Mouse (Mus musculus) neural tube, embryonic 14.5 days (tissue): ENCODE results near the gene Zranb3. TPM values are rescaled to one million over a fixed set of nuclear protein-coding genes. Genes with fewer than 3 reads are reported as not detected.
"Not testable (repeated sequence)": the region's sequence is repeated elsewhere in the genome, so short reads cannot be mapped to it uniquely, and the experiment has no call there.

Experiments
- ATAC-seq: fragments of 200-750 bp; cut with Nextera tagmentation; 2 replicates; pipeline ENCODE4 v1.8.0; 2017; ENCODE audit warnings: low read depth, mild to moderate bottlenecking, moderate TSS enrichment, moderate library complexity
- H3K27ac ChIP-seq: fragments of 300-500 bp; sonication (generic); 2 replicates; pipeline ENCODE4 v1.5.1; 2014; ENCODE audit warnings: low read depth, mild to moderate bottlenecking, control low read depth, low read length, moderate library complexity, mixed read lengths
- H3K27me3 ChIP-seq: fragments of 300-500 bp; sonication (generic); 2 replicates; pipeline ENCODE4 v1.6.1; 2014; ENCODE audit warnings: low read length; ENCODE audit not compliant: control insufficient read depth, insufficient read depth
- H3K36me3 ChIP-seq: fragments of 300-500 bp; sonication (generic); 2 replicates; pipeline ENCODE4 v1.6.1; 2014; ENCODE audit warnings: low read length, mixed read lengths; ENCODE audit not compliant: control insufficient read depth, insufficient read depth
- H3K4me1 ChIP-seq: fragments of 300-500 bp; sonication (generic); 2 replicates; pipeline ENCODE4 v1.6.1; 2014; ENCODE audit warnings: low read length; ENCODE audit not compliant: control insufficient read depth, insufficient read depth
- H3K4me2 ChIP-seq: fragments of 300-500 bp; sonication (generic); 2 replicates; pipeline ENCODE4 v1.6.1; 2014; ENCODE audit warnings: mild to moderate bottlenecking, low read depth, low read length, control low read depth
- H3K4me3 ChIP-seq: fragments of 300-500 bp; sonication (generic); 2 replicates; pipeline ENCODE4 v1.5.1; 2014; ENCODE audit warnings: low read depth, low read length, control low read depth, mixed read lengths
- H3K9ac ChIP-seq: fragments of 300-500 bp; sonication (generic); replicated peaks from 2 replicates; pipeline ENCODE4 v1.6.1; 2014; ENCODE audit warnings: low read depth, mild to moderate bottlenecking, control low read depth, low read length, mixed read lengths
- H3K9me3 ChIP-seq: fragments of 300-500 bp; sonication (generic); 2 replicates; pipeline ENCODE4 v1.6.1; 2016; ENCODE audit warnings: low read length; ENCODE audit not compliant: control insufficient read depth
- WGBS: fragments of 180-500 bp; shearing (Covaris S2); extraction: QIAGEN DNeasy Blood & Tissue Kit; methylation state at CpG from one replicate; pipeline ENCODE4 v1.1.7; 2014; 5-methylcytosine and 5-hydroxymethylcytosine counted together
- polyA plus RNA-seq: library from polyadenylated mRNA; unstranded; fragments of >200 nt; fragmentation: Nextera tagmentation; extraction: Ambion mirVana; gene quantifications from 2 replicates; pipeline ENCODE4 v1.2.1, GENCODE M21; 2014

Zranb3 gene
- polyA plus RNA-seq, 1 experiment from 2014 or later = 4.3 TPM

DNA sequence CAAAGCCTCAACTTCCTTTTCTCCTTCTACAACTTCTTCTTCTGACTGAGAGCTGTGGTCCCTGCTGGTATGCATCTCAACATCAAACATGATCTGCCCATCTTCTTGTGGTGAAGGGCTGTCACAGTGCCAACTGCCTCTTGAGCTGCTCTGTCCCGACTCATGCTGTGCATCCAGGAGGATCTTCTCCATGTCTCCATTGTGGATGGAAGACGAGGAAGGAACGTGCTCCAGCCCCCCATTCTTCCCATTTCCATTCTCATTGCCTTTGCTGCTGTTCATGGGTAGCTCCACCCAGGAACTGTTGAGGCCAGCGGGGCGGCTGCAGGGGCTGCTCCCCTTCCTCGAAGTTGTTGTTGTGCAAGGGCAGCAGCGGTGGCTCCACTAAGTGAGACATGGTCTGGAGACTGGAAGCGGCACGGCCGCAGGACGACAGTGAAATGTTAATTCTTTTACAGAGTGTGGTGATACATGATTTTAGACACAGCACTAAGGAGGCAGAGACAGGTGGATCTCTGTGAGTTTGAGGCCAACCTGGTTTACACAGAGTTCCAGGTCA, 96.7 kb downstream of the Zranb3 start:
- not testable (repeated sequence) for H3K4me2 ChIP-seq, H3K9me3 ChIP-seq, H3K4me3 ChIP-seq, H3K4me1 ChIP-seq, H3K27ac ChIP-seq, H3K27me3 ChIP-seq, H3K9ac ChIP-seq, H3K36me3 ChIP-seq, ATAC-seq
- 95% methylated on average over 11 of the region's 11 CpGs for WGBS

DNA sequence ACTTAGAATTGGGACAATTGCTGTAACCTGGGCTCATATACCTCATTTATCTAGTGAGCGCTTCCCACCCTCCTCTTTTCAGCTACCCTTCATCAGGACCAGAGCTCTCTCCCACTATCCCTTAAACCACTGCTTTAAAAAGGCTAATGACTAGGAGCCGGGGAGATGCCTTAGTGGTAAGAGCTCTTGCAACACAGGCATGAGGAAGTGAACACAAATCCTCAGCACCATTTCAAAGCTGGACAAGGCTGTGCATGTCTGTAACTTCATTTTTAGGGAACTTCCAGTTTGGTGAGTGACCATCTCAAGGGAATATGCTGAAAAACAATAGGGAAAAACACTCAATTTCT, 98.5 kb downstream of the Zranb3 start:
- no peak for ATAC-seq
- Histone ChIP-seq H3K4me3 (no peak overlapping the region), H3K9ac (no peak overlapping the region), H3K27ac (no peak overlapping the region), H3K9me3 (no peaks in the 10 kb centered on the region), H3K4me2 (no peak overlapping the region), H3K27me3 (no peaks in the 10 kb centered on the region), H3K4me1 (no peaks in the 10 kb centered on the region), H3K36me3 (no peaks in the 10 kb centered on the region)
- WGBS = 89% methylated on average over 2 of the region's 2 CpGs

GRCm38 (mm10) chr1:128003712-128004370, 99.0 kb downstream of the Zranb3 start:
- WGBS = 89% methylated on average over 4 of the region's 4 CpGs
- Histone ChIP-seq H3K4me3 (no peak overlapping the region), H3K4me1 (no peaks in the 10 kb centered on the region), H3K4me2 (no peak overlapping the region), H3K27me3 (no peaks in the 10 kb centered on the region), H3K9ac (no peak overlapping the region), H3K27ac (no peak overlapping the region), H3K9me3 (no peaks in the 10 kb centered on the region), H3K36me3 (no peaks in the 10 kb centered on the region)
- ATAC-seq = no peak

DNA sequence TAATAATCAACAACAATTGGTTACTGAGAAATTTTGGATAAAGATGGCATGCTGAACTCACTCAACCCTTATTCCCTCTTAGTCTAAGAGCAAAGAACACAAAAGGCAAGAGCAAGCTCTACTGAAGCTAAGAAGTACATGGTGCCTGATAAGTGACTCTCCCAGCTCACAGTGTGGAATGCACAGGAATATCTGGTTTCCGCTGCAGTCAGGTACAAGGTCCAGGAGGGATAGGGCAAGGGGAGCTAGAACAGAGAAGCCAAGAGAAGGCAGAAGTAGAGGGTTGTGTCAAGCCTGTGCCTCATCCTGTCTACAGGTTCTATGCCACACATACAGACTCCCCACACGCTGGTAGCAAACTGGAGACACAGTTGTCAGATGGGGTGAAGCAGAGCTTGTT, 100.7 kb downstream of the Zranb3 start:
- Histone ChIP-seq H3K9me3 (no peaks in the 10 kb centered on the region), H3K27me3 (no peaks in the 10 kb centered on the region), H3K36me3 (no peaks in the 10 kb centered on the region), H3K4me3 (no peak overlapping the region), H3K27ac (no peak overlapping the region), H3K4me1 (no peaks in the 10 kb centered on the region), H3K4me2 (no peak overlapping the region), H3K9ac (no peak overlapping the region)
- no peak for ATAC-seq
- WGBS = 94% methylated on average over 2 of the region's 2 CpGs

GRCm38 (mm10) chr1:128000931-128001330, 101.9 kb downstream of the Zranb3 start:
- H3K4me3 ChIP-seq, H3K9ac ChIP-seq, H3K4me2 ChIP-seq, H3K27ac ChIP-seq, ATAC-seq, H3K4me1 ChIP-seq, H3K36me3 ChIP-seq, H3K27me3 ChIP-seq, H3K9me3 ChIP-seq: not testable (repeated sequence)
- 90% methylated on average over 4 of the region's 4 CpGs for WGBS

- ATAC-seq = no peak
- Histone ChIP-seq H3K9ac (no peak overlapping the region), H3K27me3 (no peaks in the 10 kb centered on the region), H3K4me1 (peaks cover 6% of the 10 kb centered on the region; the same call in 1 of the 2 replicates), H3K9me3 (no peaks in the 10 kb centered on the region), H3K36me3 (no peaks in the 10 kb centered on the region), H3K4me2 (no peak overlapping the region), H3K27ac (no peak overlapping the region), H3K4me3 (no peak overlapping the region)
- 95% methylated on average over 4 of the region's 4 CpGs for WGBS
Measured at GRCm38 (mm10) chr1:127993892-127994291, 109.0 kb downstream of the Zranb3 start.

DNA sequence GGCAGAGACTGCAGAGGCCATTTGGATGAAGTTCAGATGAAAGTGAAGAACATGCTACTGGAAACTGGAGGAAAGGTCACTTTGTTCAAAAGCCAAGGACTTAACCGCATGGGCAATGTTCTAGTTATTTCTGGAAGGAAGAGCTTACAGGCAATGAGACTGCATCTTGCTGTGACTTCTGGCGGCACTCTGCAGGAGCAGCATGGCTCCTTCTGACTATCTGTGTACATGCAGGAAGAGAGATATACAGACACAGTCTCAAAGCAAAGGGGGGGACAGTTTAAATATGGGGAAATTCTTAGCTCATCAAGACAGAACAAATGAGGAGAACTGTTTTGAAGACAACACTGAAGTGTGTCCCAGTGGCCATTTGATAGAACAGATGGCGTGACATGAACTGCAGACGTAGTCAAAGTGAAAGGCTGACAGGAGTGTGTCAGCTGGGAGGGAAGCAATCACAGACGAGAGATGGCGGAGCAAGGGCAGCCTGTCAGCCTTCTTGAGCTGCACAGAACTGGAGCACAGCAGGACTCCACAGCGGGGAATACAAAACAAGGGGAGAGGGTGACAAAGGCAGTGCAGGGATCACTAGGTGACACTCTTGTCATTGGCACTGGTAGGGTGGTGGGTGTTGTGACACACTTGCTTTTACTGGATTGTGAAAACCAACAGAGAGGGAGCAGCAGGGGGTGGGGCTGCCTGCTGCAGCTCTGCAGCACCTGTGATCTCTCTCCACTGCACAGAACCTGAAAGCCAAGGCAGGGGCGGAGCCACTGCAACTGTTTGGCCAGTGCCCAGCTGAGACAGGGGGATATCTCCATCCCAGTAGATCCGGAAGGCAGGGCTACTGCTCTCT, 112.7 kb downstream of the Zranb3 start:
- Histone ChIP-seq H3K4me3 (no peak overlapping the region), H3K36me3 (no peaks in the 10 kb centered on the region), H3K27ac (peak overlapping the region; percentile 7), H3K4me1 (peaks cover 6% of the 10 kb centered on the region; the same call in 1 of the 2 replicates), H3K9me3 (no peaks in the 10 kb centered on the region), H3K27me3 (no peaks in the 10 kb centered on the region), H3K9ac (no peak overlapping the region), H3K4me2 (peak overlapping the region; percentile 26; the same call in 1 of the 2 replicates)
- 50% methylated on average over 9 of the region's 9 CpGs for WGBS
- peak; percentile 83 for ATAC-seq

- WGBS = 87% methylated on average over 4 of the region's 4 CpGs
- Histone ChIP-seq H3K27ac (no peak overlapping the region), H3K36me3 (no peaks in the 10 kb centered on the region), H3K9me3 (no peaks in the 10 kb centered on the region), H3K27me3 (no peaks in the 10 kb centered on the region), H3K4me3 (no peak overlapping the region), H3K4me1 (peaks cover 6% of the 10 kb centered on the region; the same call in 1 of the 2 replicates), H3K4me2 (no peak overlapping the region), H3K9ac (no peak overlapping the region)
- no peak for ATAC-seq
Measured at GRCm38 (mm10) chr1:127989387-127989786, 113.5 kb downstream of the Zranb3 start.

- no peak overlapping the region for H3K4me2 ChIP-seq
- no peak overlapping the region for H3K27ac ChIP-seq
- H3K9ac ChIP-seq = no peak overlapping the region
- 87% methylated on average over 3 of the region's 3 CpGs for WGBS
- no peak overlapping the region for H3K4me3 ChIP-seq
- no peaks in the 10 kb centered on the region for H3K27me3 ChIP-seq
- H3K36me3 ChIP-seq = no peaks in the 10 kb centered on the region
- no peak for ATAC-seq
- peaks cover 6% of the 10 kb centered on the region; the same call in 1 of the 2 replicates for H3K4me1 ChIP-seq
- no peaks in the 10 kb centered on the region for H3K9me3 ChIP-seq
Measured at GRCm38 (mm10) chr1:127988246-127988645, 114.6 kb downstream of the Zranb3 start.
